Mouse (Mus musculus): ENCODE data around the gene Dab1.

DNA sequence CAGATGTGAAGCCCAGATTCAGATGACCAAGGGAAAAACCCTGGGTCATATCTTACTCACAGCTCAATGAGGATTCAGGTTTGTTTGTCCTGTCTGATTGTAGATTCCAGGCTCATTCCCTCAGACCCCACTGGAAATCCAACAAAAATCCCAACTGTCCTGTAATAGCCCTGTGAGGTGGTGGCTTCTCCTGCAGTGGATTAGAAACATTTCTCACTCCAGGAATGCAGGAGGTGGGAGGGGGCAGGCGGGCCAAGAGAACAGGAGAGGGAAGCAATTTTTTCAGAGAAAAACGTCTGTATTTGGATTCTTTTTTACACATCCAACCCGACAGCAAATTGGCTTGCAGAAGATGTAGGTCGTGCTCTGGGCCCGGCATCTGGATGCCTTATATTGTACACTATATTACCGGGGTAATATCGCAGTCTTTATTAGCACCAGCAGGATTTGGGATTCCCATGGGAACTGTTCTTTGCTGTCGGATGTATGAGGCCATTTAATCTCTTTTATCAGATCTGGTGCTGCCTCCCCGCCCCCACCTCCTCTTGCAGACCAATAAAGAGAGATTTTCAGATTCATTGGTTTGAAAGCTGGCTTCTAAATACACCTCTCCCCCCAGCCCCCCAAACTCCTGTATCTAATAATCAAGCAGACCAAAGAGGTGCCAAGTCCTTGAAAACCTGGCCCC, 29.2 kb downstream of the Dab1 start:
- no peak for TF ChIP-seq POLR2A (IDR thresholded peaks at IDR 0.05; ENCODE audit: extremely low read depth, insufficient read depth, low read length)
- TF ChIP-seq CTCF (IDR thresholded peaks at IDR 0.05; ENCODE audit: low read depth, low read length): no peak
